Mouse (Mus musculus) brown adipose tissue, adult 24 weeks (tissue): ENCODE data around the gene Asb10. TPM values are rescaled to one million over a fixed set of nuclear protein-coding genes. Genes with fewer than 3 reads are reported as not detected.
"Not testable (repeated sequence)": the region's sequence is repeated elsewhere in the genome, so short reads cannot be mapped to it uniquely, and the experiment has no call there.

Source experiments
- H3K27ac ChIP-seq: fragments of 200-500 bp; replicated peaks from 2 replicates; pipeline ENCODE4 v1.5.1; 2012; ENCODE audit warnings: low read depth, mild to moderate bottlenecking, low read length
- H3K4me1 ChIP-seq: fragments of 200-500 bp; 2 replicates; pipeline ENCODE4 v1.6.1; 2012; ENCODE audit warnings: low read length, mixed read lengths; ENCODE audit not compliant: control insufficient read depth, insufficient read depth, insufficient read length
- H3K4me3 ChIP-seq: fragments of 200-500 bp; 2 replicates; pipeline ENCODE4 v1.5.1; 2012; ENCODE audit warnings: low read depth, mild to moderate bottlenecking, low read length, moderate library complexity; ENCODE audit not compliant: insufficient read depth
- polyA plus RNA-seq: library from polyadenylated mRNA; stranded (reverse); fragments of >200 nt; gene quantifications from 2 replicates; pipeline ENCODE4 v1.2.4, GENCODE M21; 2012; ENCODE audit not compliant: missing spikeins, insufficient read depth, insufficient read length

The Asb10 gene
- 0.59 and 0.67 TPM in 2 replicates for polyA plus RNA-seq

DNA sequence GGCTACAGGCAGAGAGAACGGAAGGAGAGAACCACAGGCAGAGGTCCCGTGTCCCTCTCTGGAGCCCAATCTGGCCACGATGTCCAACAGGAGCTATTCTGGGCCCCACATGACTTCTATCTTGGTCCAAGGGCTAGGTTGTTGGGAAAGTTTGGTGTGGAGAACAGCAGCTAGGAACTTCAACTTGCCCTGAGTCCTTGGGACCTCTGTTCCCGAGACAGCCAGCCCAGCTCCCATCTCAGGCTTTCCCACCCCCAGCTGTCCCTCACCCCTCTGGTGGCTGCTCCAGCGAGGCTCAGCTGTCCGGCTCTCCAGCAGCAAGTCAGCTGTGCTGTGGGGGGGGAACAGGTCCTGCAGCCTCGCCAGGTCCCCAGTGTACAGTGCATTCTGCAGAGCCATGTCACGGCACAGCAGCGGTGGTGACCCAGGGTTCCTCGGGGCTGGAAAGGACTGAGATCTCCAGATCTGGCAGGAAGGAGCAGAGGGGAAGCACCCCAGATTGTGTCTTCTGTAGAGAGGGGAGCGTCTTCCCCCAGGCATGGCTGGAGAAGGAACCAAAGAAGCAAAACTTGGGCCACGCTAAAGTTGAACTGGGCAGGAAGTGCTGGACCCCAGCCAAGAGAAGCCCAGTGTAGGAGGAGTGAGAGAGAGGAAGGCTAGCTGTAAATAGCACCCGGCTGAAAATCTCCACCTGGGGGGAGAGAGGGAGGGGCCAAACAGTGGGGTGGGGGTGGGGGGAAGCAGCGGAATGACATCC, at the start of gene Asb10:
Asb10 (minus strand) TSS at position 592 of the 757 bp plus-strand sequence.
- peak within 1 kb of the TSS; percentile 26; the same call in 1 of the 2 replicates for H3K4me3 ChIP-seq
- no peaks in the 10 kb centered on the region for H3K4me1 ChIP-seq
- no peak within 1 kb of the TSS; the same call in 1 of the 2 replicates for H3K27ac ChIP-seq

DNA sequence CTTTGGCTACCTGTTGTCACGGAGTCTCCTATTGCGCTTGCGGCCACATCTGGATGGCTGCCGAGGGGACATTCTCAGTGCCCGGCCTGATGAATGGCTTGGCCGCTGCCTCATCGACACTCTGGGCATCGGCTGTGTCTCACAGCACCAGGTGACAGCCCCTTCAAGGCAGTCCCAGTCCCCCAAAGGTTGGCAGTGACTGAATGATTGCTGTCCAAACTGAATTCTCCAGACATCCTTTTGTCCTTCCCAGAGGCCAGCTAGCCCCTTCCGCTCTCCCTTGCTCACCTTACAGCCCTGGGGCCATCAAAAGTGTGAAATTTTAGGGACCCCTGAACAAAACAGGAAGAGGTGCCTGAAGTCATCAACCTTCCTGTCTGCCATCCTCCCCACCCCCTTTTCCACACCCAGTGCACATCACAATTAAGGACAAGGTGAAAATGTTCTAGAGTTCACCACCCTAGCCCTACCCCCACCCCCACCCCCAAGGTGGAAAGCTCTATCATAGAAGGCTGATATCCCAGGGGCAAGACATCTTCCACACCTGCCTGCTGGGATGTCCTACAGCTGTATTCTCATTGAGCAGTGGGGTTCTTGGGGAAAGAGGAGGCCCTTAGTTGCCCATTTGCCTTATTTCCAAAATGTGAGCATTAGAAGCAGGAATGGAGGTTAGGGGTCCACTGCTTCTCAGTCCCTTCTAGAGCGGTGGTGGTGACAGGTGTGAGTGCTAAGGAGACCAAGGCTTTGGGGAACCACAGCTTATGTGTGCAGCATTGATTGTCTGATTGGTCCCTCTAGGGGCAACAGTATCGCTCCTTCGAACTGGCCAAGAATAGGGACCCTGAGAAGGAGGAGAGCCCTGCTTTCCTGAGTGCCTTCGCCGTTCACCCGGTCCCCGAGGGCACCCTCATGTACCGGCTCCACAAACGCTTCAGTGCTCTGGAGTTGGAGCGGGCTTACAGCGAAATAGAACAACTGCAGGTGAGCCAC, 49.0 kb upstream of the Asb10 start:
- peaks cover 6% of the 10 kb centered on the region for H3K4me1 ChIP-seq
- no peak overlapping the region for H3K4me3 ChIP-seq
- no peak overlapping the region for H3K27ac ChIP-seq

DNA sequence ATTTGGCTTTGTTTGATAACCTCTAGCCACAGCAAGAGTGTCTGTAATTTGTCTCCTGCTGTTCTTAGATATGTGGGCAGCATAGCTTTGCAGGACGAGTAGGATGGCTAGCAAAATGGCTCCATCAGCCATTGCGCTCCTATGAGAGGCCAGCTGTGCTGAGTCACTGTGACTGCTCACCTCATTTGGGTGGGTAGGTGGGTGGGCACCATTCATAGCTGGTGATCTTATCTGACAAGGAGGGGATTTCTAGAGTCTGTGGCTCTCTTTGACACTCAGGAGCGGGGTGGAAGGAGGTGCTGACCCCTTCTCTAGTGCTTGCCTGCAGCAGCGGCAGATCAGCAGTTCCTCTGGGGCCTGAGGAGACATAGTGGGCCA, 46.4 kb upstream of the Asb10 start:
- Histone ChIP-seq H3K4me3 (peak overlapping the region; percentile 93), H3K27ac (peak overlapping the region; percentile 53), H3K4me1 (peaks cover 6% of the 10 kb centered on the region)

DNA sequence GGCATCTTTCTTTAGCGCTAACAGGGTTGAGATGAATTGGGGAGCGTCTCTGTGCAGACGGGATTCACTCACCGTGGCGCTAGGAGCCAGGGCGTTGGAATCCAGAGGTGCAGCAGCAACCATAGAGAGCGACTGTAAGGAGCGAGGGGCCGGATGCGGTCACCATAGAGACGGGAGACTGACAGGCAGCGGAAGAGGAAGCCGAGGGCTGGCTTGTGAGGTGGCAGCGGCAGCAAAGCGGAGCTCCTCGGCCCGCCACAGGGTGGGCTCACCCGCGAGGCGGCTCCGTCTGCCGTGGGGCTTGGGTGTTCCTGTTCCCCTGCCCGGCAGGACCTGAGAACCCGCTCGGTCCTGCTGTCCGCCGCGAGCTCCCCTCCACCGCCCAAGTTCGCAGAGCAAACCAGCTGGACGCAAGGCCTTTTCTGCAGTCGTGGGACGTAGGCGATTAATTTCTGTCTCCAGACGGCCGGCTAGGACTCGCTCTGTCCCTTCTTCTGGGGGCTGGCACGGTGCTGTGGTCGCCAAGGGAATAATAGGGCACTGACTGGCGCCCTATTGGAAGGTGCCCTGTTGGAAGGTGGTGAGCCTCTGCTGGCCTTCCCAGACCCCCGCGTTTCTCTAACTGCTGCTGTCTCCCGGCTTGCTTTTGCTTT, 45.9 kb upstream of the Asb10 start, which contains the start of gene Chpf2:
Chpf2 (plus strand) TSS at position 195 of the 653 bp plus-strand sequence.
- Histone ChIP-seq H3K27ac (peak within 1 kb of the TSS; percentile 53), H3K4me1 (peaks cover 6% of the 10 kb centered on the region), H3K4me3 (peak within 1 kb of the TSS; percentile 93)

DNA sequence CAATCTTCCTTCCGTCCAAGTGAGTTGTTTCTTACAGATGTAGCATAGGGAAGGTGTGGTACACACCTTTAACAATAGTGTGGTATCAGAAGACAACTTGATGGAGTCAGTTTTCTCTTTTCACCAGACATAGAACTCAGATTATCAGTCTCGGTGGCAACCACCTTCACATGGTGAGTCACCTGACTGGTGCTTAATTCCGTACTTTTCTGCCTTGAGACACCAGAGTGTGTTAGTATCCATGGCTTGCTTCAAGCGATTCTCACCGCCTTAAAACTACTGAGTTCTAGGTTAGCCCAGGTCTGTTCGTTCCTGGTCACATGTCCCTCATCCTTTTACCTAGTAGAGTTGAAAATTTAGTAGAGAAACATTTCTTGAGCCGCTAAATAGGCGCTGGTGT, 45.3 kb upstream of the Asb10 start:
- peak overlapping the region; percentile 43 for H3K27ac ChIP-seq
- peak overlapping the region; percentile 93 for H3K4me3 ChIP-seq
- peaks cover 6% of the 10 kb centered on the region for H3K4me1 ChIP-seq

DNA sequence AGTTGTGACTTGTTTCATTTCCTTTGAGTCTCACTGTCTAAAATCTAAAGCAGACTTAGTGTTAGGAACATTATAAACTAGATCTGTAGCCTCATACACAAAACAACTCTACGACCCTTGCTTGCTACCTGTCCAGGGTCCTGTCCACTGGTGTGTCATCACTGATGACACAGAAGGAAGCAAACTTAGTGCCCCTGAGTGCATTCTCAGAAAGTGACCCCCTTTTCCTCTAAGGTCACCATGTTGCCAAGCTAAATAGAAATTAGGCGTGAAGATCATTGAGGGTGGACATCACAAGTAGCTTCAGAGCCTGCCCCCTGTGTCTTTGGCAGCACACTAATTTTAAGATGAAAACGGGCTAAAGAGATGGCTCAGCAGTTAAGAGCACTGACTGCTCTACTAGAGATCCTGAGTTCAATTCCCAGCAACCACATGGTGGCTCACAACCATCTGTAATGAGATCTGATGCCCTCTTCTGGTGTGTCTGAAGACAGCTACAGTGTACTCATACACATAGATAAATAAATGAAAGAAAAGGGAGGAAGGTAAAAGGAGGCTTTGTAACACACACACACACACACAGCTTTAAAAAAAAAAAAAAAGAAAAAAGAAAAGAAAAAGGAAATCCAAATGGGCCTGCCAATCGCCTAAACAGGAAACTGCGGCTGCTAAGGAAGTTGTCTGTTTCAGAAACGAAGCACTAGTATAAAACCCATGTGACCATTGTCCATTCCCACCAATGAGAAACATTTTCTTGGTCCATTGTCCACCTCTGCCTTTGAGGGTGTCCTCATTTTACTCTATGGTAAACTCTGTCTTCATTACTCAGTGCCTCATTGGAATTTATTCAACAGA, 37.6 kb upstream of the Asb10 start:
- Histone ChIP-seq H3K4me3 (peak overlapping the region; percentile 69), H3K4me1 (peaks cover 5% of the 10 kb centered on the region; the same call in 1 of the 2 replicates), H3K27ac (peak overlapping the region; percentile 85)

DNA sequence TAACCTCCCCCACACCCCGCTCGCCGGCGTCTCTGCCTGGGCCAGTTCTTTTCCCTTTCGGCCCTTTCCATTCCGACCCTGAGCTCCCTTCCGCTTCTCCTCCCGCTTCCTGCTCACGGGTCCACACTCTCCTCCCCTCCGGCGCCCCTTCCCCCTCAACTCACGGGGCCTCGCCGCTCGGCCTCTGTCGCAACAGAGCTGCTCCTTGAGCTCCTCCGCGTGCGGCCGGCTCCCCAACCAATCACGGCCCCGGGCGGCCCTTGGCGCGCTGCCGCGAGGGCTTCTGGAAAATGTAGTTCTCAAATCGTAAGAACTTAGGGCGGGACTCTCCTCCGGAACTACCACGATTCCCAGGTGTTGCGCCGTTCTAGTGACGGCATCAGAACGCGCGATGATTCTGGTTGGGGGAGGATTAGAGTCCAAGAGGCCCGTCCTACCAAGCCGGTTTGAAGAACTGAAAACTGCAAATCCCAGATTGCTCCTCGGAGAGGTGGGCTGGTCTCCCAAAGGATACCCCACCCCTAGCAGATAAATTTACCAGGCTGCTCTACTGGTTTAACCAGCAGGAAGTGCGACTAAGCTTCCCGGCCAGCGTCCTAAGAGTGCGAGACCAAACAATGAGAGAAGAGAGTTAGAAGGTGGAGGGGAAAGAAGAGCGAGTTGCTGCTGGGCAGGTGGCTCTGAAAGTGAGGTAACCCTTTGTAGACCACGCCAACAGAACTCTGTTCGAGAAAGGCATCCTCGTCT, 36.6 kb upstream of the Asb10 start, which contains the start of gene Abcf2:
Abcf2 (minus strand) TSS at position 285 of the 747 bp plus-strand sequence.
- Histone ChIP-seq H3K4me3 (peak within 1 kb of the TSS; percentile 78), H3K27ac (peak within 1 kb of the TSS; percentile 85), H3K4me1 (peaks cover 5% of the 10 kb centered on the region; the same call in 1 of the 2 replicates)

DNA sequence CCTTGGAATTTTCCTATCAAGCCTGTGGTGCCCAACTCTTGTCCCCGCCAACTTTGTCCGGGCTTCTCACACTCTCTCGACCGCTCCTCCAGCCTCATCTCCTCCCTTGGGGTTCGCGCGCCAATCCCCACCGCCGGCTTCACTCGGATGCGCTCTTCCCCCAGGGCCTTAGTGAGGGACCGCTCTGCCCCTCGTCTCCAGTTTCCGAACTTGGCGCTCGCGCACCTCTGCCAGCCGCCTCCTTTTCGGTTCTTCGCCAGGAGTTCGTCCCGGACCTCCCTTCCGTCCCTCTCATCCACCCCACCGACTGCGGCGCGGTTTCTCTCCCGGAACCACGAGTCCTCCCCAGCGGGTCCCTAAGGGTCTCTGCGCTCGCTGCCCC, 36.0 kb upstream of the Asb10 start:
- Histone ChIP-seq H3K27ac (peak overlapping the region; percentile 56), H3K4me1 (peaks cover 5% of the 10 kb centered on the region; the same call in 1 of the 2 replicates), H3K4me3 (peak overlapping the region; percentile 78)

DNA sequence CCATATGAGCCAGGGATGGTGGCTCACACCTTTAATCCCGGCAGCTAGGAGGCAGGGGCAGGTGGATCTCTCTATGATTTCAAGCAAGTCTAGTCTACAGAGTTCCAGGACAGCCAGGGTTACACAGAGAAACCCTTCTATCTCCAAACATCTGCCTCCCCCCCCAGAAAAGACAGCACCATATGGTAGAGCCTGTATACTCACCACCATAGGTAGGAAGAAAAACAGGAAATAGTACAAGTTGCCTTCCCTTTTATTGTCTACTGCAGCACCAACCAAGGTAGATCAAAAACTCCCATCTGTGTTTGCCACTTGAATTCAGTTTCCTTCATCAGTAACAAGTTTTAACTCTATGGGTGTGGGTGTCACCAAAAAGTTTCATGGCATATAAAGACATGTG, 35.2 kb upstream of the Asb10 start:
- peaks cover 5% of the 10 kb centered on the region; the same call in 1 of the 2 replicates for H3K4me1 ChIP-seq
- no peak overlapping the region for H3K27ac ChIP-seq
- peak overlapping the region; percentile 78 for H3K4me3 ChIP-seq

DNA sequence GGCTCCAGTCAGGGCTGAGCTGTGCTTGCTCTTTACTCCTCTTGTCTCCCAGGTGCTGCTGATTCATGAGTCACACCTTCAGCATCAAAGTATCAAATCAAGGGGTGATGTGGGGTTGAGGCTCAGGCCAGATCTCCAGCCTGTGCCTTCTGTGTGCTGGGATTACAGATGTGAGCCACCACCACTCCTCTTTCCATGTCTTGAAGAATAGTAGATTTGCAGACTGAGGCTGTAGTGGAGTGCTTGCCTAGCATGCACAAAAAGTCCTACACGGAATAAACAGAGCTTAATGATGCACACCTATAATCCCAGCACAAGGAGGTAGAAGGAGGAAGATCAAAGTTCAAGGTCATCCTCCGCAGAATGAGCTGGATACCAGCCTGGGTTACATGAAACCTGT, 15.9 kb upstream of the Asb10 start, which contains the start of gene 4931409K22Rik:
4931409K22Rik (minus strand) TSS at position 101 of the 400 bp plus-strand sequence.
- no peak within 1 kb of the TSS for H3K4me3 ChIP-seq
- H3K27ac ChIP-seq, result no peak within 1 kb of the TSS
- H3K4me1 ChIP-seq, result no peaks in the 10 kb centered on the region

DNA sequence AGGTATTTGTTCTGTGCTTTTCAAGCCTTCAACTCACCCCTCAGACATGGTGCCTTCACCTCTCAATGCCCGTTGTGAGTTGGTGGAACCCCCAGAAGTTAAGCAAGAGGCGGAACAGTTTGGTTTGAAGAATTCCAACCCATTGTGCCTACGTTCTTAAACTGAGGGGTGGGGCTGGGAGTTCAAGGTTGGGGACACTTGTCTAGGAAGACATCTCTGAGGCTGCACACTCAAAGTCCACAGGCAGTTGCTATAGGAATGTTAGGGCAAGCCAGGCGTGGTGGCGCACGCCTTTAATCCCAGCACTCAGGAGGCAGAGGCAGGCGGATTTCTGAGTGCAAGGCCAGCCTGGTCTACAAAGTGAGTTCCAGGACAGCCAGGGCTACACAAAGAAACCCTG, 14.6 kb upstream of the Asb10 start:
- H3K27ac ChIP-seq, H3K4me3 ChIP-seq, H3K4me1 ChIP-seq: not testable (repeated sequence)

DNA sequence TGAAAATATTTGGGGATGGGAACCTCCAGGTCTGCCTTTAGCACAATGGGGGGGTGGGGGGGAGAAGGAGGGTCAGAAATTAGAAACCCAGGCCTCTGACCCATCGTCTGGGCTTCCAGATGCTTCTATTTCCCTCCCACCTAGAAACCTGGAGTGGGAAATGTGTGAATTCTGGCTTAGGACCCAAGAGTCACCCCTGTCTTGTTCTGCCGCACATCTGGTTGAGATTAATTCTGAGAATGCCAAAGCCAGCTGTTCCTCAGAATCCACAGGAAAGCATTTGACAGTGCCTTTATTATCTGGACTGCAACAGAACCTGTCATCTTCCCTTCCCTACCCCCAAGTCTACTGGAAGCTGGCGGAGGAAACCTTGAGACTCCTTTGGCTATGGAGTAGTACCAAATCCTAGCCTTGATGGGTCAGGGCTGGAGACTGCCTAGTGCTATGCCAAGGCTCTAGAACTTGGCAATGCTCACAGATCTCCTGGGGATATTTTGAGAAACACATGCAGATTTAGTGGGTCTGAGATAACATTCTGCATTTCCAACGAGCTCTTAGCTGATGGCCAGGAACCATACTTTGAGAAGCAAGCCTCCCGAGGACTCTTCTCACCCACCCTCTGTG, 13.0 kb upstream of the Asb10 start:
- Histone ChIP-seq H3K4me3 (no peak overlapping the region), H3K27ac (no peak overlapping the region), H3K4me1 (no peaks in the 10 kb centered on the region)

DNA sequence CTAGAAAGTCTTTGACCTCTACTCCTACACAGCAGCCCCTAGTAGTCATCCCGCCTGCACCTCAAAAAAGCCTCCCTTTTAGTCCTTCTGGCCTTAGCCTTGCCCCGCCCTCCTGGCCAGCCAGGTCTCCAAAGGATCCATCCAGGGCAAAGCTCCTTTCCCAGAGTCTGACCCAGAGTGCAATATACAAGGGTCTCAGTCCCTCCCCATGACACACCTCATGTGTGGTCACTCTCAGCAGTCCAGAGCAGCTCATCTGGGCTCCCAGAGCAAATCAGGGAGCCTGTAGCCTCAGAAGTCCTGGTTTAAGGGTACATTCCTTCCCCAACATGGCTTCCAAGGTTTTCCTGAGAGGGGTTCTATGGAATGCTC, 10.5 kb upstream of the Asb10 start:
- Histone ChIP-seq H3K27ac (no peak overlapping the region), H3K4me1 (no peaks in the 10 kb centered on the region), H3K4me3 (no peak overlapping the region)
